Mouse (Mus musculus): ENCODE measurements at regions not wholly inside any gene's neighbourhood (a gene's known extent, or its start where the extent isn't known, plus 50 kb on each side); places are given as distances from the start of the nearest gene placed in this dataset.
A peak's percentile ranks its signal among the peaks of the same experiment; 100 is the strongest.

DNA sequence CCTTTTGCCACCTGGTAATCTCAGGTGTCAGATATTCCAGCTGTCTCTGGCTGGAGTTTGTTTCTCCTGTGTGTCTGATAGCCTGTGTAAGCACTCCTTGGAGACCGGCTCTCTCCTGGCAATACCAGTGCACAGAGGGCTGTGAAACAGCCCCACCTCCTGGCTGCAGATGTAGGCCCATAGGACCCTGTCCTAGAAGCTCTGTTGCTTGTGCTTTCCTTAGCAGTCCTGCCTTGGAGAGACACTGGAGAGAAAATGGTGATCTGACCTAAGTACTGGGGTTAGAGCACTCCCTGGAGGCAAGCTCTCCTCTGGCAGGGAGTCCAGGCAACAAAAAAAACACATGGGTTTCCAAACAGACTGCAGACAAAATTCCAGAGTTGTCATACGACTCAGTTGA, 541.6 kb upstream of the Lrrn3 start:
- TF ChIP-seq CTCF (IDR thresholded peaks at IDR 0.05; ENCODE audit: low read depth, low read length) (peak; percentile 24), POLR2A (IDR thresholded peaks at IDR 0.05; ENCODE audit: insufficient read depth, low read length) (no peak)
